ENCODE assay signal across 24 mouse cellular contexts in genomic region chr7:98995126-98995727, GRCm38 (mm10).
A peak's percentile ranks its signal among the peaks of the same experiment; 100 is the strongest.
DNase-seq lines count a peak whose midpoint lies in the region; ATAC-seq lines count a peak whose summit lies in the region.
"Had no signal": no experiment of that assay in that cellular context is flagged by ENCODE, and none has a peak within 500 bp of the region (broad histone marks: within the 10 kb centered on the region; RNA-seq: fewer than 3 reads in every experiment).

No protein-coding gene starts in this region.

- no peaks in the 10 kb centered on the region for H3K36me3 ChIP-seq in forebrain, embryonic 16.5 days (ENCODE audit: control insufficient read depth, insufficient read depth)
- H3K36me3 ChIP-seq: hindbrain, embryonic 10.5 days; hindbrain, embryonic 15.5 days; intestine, embryonic 15.5 days; midbrain, embryonic 10.5 days; midbrain, embryonic 15.5 days had no signal

- no peaks in the 10 kb centered on the region for H3K9me3 ChIP-seq in forebrain, embryonic 16.5 days (ENCODE audit: control insufficient read depth, low read length)
- H3K9me3 ChIP-seq: embryonic facial prominence, embryonic 12.5 days; hindbrain, embryonic 10.5 days; hindbrain, embryonic 15.5 days; intestine, embryonic 15.5 days; midbrain, embryonic 10.5 days; midbrain, embryonic 15.5 days had no signal

- H3K4me1 ChIP-seq in forebrain, embryonic 16.5 days (replicated peaks; ENCODE audit: control insufficient read depth, insufficient read depth, low read length), result 0 out of 2 replicates have a peak, but pooled peaks cover 6% of the 10 kb centered on the region
- H3K4me1 ChIP-seq: hindbrain, embryonic 15.5 days; intestine, embryonic 15.5 days had no signal

- H3K9ac ChIP-seq in forebrain, embryonic 16.5 days (replicated peaks; ENCODE audit: low read depth, low read length), result no peak overlapping the region
- H3K9ac ChIP-seq: embryonic facial prominence, embryonic 12.5 days; hindbrain, embryonic 15.5 days; intestine, embryonic 15.5 days; liver, embryonic 14.5 days; midbrain, embryonic 15.5 days had no signal

- no peak overlapping the region for H3K4me2 ChIP-seq in forebrain, embryonic 16.5 days (ENCODE audit: low read length)
- H3K4me2 ChIP-seq: embryonic facial prominence, embryonic 12.5 days; hindbrain, embryonic 15.5 days; intestine, embryonic 15.5 days; midbrain, embryonic 15.5 days had no signal

- no peak overlapping the region for H3K4me3 ChIP-seq in forebrain, embryonic 16.5 days (replicated peaks; ENCODE audit: low read length)
- H3K4me3 ChIP-seq: embryonic facial prominence, embryonic 12.5 days; hindbrain, embryonic 10.5 days; hindbrain, embryonic 15.5 days; intestine, embryonic 15.5 days; midbrain, embryonic 10.5 days; midbrain, embryonic 15.5 days had no signal

- no peak for DNase-seq in frontal cortex, postnatal 25 days (ENCODE audit: low spot score in 2 of 2)
- DNase-seq in right cerebral cortex, adult 18-20 months, result peak; percentile 24
- DNase-seq in right cerebral cortex, postnatal 4 days, result no peak
- no peak for DNase-seq in cerebellum, adult 11 months
- DNase-seq: adrenal gland, postnatal 10 days; cerebellum, adult 9-10 months; cerebellum, postnatal 36 days; embryo, embryonic 11 days; heart, postnatal 14 days; kidney, adult 8-10 months; liver; lung, postnatal 14 days had no signal

- peak; percentile 38; the same call in 1 of the 2 replicates for ATAC-seq in frontal cortex, adult (ENCODE audit: low TSS enrichment)
- peak; percentile 58 for ATAC-seq in activated CD4-positive, CD25-positive, alpha-beta regulatory T cell, adult 4 months
- no peak for ATAC-seq in forebrain, embryonic 16.5 days
- ATAC-seq: forebrain, embryonic 14.5 days; intestine, embryonic 15.5 days; midbrain, embryonic 15.5 days had no signal

- WGBS in forebrain, embryonic 16.5 days, result 87% methylated on average over 5 of the region's 5 CpGs

- H3K27me3 ChIP-seq in forebrain, embryonic 16.5 days (replicated peaks; ENCODE audit: control insufficient read depth, insufficient read depth, low read length), result no peaks in the 10 kb centered on the region
- H3K27me3 ChIP-seq: embryonic facial prominence, embryonic 12.5 days; hindbrain, embryonic 15.5 days; intestine, embryonic 15.5 days; midbrain, embryonic 15.5 days had no signal

- H3K27ac ChIP-seq in forebrain, embryonic 16.5 days (ENCODE audit: low read length), result no peak overlapping the region
- H3K27ac ChIP-seq: embryonic facial prominence, embryonic 12.5 days; hindbrain, embryonic 10.5 days; hindbrain, embryonic 15.5 days; intestine, embryonic 15.5 days; kidney, postnatal 0 days; liver, embryonic 14.5 days; midbrain, embryonic 10.5 days; midbrain, embryonic 15.5 days had no signal
